Mouse (Mus musculus): Measurements from ENCODE around the gene Unc93a2. TPM values are rescaled to one million over a fixed set of nuclear protein-coding genes. Genes with fewer than 3 reads are reported as not detected.
"Not testable (repeated sequence)": the region's sequence is repeated elsewhere in the genome, so short reads cannot be mapped to it uniquely, and the experiment has no call there.

The Unc93a2 gene
- total RNA-seq, 2 experiments from 2014 or later = 1.7 to 2.4 TPM

DNA sequence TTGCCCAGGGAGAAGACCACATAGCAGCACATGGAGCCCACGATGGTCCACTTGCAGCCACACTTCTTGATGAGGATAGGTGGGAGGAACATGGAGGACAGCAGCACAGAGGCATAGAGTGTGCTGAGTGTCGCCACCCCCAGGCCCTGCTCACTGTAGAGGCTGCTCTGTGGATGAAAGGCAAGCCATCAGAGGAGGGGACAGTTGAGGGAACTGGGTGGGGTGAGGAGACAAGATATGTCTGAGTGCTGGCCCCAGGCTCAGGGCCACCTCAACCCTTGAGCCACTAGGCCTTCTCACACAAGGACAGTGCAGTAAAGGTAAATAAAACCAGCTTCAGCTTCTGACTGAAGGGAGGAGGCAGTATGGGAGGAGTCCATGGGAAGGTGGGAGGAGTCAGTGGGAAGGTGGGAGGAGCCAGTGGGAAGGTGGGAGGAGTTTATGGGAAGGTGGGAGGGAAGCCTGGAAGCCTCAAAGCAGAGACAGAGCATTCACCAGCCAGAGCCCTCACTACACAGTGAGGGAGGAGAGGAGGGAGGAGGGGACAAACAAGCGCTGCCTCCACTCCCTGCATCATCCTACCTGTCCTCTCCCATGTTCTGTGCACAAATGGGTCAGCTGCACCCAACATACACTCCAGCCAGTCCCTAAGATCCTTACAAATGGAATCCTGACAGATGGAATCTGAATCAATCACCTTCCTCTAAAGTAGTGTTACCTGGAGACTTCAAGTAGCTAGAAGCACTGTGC is 8.1 kb downstream of the Unc93a2 start:
- DNase-seq (ENCODE audit: low spot score in 2 of 2) = not testable (repeated sequence)

DNA sequence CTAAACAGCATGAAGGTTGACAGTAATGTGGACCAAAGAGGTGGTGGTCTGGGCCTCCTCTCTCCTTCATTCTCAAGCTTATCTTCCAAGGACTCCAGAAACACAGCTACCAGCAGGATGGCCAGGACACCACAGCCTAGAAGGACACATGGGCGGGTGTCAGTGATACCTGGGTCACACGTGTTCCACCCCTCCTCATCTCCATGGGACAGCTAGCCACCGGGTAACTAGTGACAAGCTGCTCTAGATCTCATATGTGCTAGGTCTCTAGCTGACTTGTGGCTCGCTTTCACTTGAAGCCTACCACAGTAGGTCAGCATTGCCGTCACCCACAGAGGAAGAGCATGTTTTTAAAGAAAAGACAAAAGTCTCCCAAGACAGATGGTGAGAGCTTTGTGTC is 13.4 kb downstream of the Unc93a2 start, which contains the start of gene Gm49630:
Gene Gm49630, minus strand, starts transcription at position 101 of the 400 bp plus-strand sequence.
- not testable (repeated sequence) for DNase-seq (ENCODE audit: low spot score in 2 of 2)

DNA sequence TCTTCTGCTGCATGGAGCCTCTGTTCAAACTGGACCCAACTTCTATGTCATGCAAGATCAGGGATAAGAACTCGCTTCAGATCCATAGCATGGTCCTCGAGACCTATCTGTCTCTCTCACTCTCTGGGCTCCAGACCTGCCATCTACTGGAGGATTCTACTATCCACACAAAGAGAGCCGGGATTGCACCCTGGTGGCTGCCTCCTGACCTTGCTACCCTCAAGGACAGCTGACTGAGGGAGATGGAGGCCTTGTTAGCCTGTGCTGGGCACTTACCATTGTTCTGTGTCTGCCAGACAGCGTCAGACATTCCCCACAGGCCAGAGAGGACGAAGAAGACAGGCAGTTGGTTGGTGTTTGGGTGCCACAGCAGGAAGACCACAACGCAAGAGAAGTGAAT is 15.9 kb downstream of the Unc93a2 start:
- not testable (repeated sequence) for DNase-seq (ENCODE audit: low spot score in 2 of 2)

DNA sequence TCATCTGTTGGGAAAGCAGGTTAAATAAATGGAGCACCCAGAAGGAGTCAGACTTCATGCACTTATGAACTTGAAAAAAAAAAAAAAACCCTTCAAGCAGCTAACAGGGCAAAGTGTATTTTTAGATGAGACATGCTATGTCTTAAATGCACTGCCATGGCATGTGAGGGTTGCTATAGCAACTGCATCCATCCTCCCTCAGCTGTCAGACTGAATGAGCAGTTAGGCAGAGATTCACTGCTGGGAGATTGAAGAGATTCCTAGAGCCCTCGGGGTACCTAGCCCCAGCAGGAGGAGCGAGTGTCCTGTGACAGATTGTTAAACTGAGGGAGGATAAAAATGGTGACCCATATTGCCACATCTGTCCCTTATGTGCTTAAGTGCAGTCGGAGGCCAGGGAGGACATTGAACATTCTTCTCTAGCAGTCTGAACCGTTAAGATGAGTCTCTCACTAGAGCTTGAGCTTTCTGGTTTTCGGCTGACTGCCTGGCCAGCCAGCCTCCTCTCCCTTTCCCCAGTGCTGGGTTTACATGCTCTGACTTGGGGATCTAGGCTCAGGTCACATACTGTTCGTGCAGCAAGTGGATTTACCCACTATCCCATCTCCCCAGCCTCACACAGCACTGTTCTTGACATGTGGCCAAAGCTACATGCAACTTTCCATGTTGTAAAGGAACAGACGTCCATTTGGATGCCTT is 18.4 kb downstream of the Unc93a2 start:
- DNase-seq (ENCODE audit: low spot score in 2 of 2) = not testable (repeated sequence)

DNA sequence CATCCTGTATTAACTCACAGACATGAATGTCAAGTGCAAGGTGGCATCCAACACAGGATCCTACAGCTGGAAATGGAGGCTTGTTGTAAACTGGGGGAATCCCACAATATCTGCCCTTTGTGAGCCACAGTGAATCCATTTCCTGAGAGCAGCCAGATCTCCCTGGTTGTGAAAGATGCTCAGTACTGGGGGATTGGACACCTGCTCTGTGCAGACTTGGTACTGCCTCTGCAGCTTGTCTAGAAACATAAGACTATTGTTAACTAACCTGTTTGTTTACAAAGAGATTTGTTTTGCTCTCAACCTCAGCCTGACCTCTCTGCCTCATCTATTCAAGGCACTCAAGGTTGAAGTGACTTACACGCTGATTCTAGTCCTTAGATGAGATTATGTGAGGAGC is 19.0 kb downstream of the Unc93a2 start:
- not testable (repeated sequence) for DNase-seq (ENCODE audit: low spot score in 2 of 2)

DNA sequence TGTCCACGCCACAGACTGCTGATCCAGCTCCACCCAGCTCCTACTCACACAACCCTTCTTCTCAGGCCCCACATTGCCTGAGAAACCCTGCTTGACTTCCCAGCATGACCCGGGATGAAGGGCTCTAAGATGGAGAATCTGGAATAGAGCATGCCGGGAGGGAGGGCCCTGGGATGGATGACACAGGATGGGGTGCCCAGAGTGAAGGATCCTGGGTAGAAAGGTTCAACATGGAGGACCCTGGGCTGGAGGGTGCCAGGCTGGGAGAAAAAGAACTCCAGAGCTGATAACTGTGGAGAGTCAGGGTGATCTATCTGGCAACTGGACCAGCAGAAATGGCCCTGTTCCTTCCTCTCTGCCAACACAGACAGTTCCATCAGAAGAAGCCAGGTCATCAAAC is 19.6 kb downstream of the Unc93a2 start:
- not testable (repeated sequence) for DNase-seq (ENCODE audit: low spot score in 2 of 2)

DNA sequence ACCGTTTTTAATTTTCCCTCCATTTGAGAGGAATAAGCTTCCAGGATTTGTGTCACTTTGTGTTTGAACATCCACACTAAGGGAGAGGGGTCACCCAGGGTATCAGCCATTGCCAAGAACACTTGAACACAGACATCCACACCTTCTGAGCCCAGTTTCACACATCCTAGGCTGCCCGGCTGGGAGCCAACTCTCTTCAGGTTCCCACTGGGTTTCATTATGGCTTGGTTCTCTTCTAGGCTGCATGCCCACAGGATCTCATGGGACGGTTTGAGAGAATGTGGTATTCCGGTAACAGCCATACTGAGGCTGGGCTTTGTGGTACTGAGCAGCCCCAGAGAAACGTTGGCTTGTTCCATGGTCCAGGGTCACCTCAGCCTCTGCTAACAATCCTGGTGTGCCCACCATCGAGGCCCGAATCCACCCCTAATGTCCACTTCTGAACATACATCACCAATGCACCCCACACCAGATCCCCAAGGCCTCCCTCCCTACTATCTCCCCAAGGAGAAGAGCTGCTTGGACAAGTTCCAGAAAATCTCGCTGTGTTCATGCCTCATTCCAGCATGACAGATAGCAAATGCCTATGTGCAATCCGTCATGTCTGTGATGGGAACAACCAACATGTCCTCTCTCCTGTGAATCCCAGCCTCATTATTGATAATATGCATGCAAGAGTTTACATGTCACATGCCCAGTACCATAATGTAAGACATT is 24.4 kb downstream of the Unc93a2 start:
- DNase-seq (ENCODE audit: low spot score in 2 of 2) = peak in 1 of 2 experiments; percentile 21

DNA sequence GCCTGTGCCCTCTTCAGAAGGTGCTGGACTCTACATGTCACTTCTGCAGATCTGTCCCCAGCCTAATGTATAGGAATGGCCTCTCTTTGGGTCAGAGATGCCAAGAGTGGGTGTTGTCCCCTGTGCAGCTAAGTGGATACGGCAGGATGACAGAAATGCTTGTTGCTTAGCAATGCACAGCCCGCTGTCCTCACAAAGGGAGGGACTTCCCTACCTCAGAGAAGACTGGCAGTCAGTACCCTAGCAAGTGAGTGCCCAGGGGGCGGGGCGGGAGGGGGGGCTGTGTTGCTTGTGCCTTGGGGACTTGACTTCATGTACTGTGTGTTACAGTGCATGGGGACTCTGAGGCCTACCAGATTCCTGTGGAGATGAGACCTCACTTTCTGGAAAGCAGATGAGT is 25.5 kb downstream of the Unc93a2 start:
- not testable (repeated sequence) for DNase-seq (ENCODE audit: low spot score in 2 of 2)

DNA sequence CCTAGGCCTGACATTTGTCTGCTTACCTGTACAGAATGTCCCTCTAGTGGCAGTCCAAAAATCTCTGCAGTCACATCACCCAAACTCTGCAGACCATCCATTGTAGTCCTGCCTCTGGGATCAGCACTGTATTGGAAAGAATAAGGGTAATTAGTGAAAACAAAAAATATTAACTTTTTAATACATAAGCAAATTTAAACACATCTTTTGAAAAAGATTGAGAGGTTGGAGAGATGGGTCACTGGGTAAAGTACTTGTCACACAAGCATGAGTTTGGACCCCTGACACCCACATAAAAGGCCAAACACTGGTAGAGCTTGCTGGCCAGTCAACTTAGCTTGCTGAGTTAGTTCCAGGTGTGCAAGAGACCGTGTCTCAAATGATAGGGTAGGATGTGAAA is 32.7 kb downstream of the Unc93a2 start, which contains the start of gene Ttll2:
Gene Ttll2, minus strand, starts transcription at position 101 of the 400 bp plus-strand sequence.
- not testable (repeated sequence) for DNase-seq (ENCODE audit: low spot score in 2 of 2)

DNA sequence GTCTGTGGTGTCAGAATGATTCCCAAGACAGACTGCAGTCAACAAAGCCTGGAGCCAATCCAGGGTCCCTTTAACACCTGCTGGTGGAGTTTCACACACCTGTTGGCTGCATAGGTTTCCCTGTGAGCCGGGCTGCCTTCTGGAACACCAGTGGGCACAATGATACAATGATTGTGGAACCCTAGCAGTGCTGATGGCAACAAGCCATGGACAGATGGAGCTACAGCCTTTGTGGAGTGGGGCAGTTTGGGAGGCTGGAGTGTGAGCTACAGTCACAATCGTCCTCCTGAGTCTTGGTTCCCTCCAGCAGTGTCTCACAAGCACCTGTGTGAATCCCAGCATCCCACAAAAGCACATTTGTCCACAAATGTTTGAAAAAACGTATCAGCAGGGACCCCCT is 36.5 kb downstream of the Unc93a2 start:
- not testable (repeated sequence) for DNase-seq (ENCODE audit: low spot score in 2 of 2)

DNA sequence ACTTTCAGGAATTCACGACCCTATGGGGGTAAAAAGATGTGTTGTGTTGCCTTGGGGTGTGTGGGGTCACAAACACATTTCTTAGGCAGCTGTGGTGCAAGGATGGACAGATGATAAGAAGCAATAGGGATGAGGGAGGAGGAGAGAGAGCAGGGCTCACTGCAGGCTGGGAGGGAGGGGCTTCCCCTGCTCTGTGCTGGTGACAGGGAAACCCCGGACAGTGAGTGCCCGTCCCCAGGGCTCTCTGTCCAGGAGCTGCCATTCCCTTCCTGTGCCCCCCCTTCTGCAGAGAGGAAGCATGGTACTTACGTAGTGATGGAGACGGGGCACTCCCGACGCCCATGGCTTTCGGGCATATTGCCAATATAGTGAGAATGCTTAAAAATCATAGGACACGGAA is 47.9 kb downstream of the Unc93a2 start:
- not testable (repeated sequence) for DNase-seq (ENCODE audit: low spot score in 2 of 2)

DNA sequence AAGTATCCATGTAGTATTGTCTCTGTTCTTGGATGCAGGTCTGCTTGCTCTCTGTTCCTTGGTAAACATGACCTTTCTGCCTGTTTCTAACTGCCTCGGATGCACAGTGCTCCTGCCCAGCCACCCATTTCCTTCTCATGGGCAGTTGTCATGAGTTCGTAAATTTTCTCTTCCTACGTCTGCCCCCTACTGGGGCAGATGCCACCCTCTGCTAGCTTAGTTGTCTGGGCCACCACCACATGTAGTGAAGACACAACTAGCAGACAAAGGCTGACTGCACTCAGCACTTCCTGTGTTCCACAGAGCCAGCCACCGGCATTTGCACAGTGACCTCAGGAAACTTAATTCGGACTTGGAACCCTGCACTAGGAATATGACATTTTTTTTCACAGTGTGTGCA is 52.5 kb downstream of the Unc93a2 start:
- not testable (repeated sequence) for DNase-seq (ENCODE audit: low spot score in 2 of 2)

DNA sequence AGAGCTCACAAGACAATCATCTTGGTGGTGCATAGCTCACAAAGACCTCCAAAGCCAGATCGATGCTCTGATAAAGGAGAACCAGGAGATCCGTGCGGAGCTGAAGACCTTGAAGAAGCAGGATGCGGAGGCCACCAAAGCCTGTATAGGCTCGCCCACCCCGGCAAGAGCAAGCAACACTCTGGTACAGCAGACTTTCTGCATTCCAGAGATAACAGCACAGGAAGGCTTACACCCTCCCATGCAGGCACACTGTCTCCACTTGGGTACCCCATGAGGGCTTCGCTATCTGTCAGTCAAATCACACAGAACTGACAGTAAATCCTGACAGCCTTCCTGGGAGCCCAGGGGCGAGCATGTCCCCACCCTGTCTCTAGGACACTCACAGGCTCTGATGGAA is 58.8 kb downstream of the Unc93a2 start:
- not testable (repeated sequence) for DNase-seq (ENCODE audit: low spot score in 2 of 2)

DNA sequence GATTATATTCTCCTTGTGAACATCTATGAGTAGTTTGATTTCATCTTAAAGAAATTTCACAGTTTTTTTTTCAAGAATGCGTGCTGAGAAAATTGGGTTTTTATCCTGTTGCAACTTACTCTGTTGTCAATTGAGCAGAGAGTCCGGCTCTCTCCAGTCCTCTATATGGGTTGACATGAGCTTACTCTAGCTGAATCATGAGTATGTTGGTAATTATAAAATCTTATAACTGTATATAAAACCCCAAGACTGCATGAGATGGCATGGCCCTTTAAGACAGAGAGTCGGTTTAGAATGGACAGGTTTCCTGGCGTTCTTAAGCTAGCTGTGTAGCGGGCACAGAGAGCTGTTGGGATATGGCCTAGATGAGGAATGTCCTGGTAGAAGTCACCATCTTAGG is 60.9 kb downstream of the Unc93a2 start, which contains the start of gene Tcp10a:
Gene Tcp10a, plus strand, starts transcription at position 301 of the 400 bp plus-strand sequence.
- DNase-seq (ENCODE audit: low spot score in 2 of 2) = not testable (repeated sequence)

DNA sequence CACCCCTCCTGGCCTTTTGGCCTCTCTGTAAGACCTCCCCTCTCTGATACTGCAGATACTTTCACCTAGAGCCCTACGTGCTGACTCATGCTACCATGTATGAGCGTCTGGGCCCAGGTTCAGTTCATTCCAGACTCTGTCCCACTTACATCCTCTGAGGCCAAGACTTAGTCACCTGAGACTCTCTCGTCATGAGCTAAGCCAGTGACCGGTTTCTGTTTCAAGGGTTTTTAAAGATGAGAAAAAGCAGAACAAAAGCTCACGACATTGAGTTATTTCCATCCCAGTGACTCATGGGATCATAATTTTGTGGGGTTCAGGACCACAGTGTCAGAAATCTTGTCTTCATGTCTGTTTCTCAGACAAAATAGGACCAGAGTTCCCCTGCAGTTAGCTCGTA is 65.5 kb downstream of the Unc93a2 start:
- not testable (repeated sequence) for DNase-seq (ENCODE audit: low spot score in 2 of 2)

DNA sequence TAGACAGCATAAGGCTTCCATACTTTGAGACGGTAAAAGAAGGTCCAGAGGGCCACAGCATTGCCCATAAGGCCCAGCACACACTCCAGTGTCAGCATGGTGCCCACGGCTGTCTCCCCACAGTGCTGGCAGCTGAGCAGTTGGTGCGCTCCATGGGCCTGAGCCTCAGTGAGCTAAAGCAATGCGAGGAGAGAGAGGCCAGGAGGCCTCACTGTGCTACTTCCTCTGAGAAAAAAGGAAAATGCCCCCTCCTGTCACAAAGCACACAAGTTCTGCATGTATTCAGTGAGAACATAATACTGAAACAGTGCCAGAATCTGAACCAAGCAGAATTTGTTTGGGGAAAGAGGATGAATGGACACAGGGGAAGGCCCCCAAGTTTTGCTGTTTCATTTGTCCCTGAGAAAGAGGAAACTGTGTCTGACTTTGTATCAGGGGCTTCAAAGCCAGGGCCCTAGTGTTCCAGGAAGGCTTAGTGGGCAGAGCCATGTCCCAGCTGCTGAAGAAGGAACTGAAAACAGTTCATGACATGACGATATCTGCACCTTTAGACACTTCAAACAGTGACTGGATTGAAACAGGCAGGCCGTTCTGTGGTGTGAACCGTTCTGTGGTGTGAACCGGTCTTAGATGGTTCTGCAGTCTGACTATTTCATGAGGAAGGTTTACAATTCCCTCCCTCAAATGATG is 69.4 kb downstream of the Unc93a2 start:
- DNase-seq (ENCODE audit: low spot score in 2 of 2) = not testable (repeated sequence)

Other genes with a start within 250 kb of the Unc93a2 start
- 10 to 100 TPM; 18.7 to 22.6 TPM for gene Rps6ka2, start 215.3 kb downstream of the Unc93a2 start, total RNA-seq (2021)
- gene Tcp10a, start 60.8 kb downstream of the Unc93a2 start, total RNA-seq (2021) = under 1 TPM; 0.23 to 0.28 TPM
- gene Ttll2, start 32.8 kb downstream of the Unc93a2 start, total RNA-seq (2021) = not detected
- not detected for gene Gm49630, start 13.5 kb downstream of the Unc93a2 start, total RNA-seq (2021)